Mouse (Mus musculus): ENCODE measurements at regions not wholly inside any gene's neighbourhood (a gene's known extent, or its start where the extent isn't known, plus 50 kb on each side); places are given as distances from the start of the nearest gene placed in this dataset.

- WGBS = 72% methylated on average over 3 of the region's 3 CpGs
- Histone ChIP-seq H3K9me3 (ENCODE audit: low read length) (no peaks in the 10 kb centered on the region), H3K36me3 (ENCODE audit: insufficient read depth, low read length) (no peaks in the 10 kb centered on the region), H3K4me3 (ENCODE audit: low read depth, low read length) (no peak overlapping the region), H3K4me1 (ENCODE audit: insufficient read depth, low read depth, low read length) (no peaks in the 10 kb centered on the region), H3K27ac (ENCODE audit: low read length) (no peak overlapping the region), H3K27me3 (replicated peaks; ENCODE audit: insufficient read depth, low read length) (no peaks in the 10 kb centered on the region), H3K9ac (replicated peaks; ENCODE audit: low read depth) (no peak overlapping the region), H3K4me2 (replicated peaks; ENCODE audit: low read depth, low read length) (no peak overlapping the region)
- TF ChIP-seq EP300 (IDR thresholded peaks at IDR 0.05) = no peak
- TF ChIP-seq CTCF (IDR thresholded peaks at IDR 0.05) = no peak
- no peak for ATAC-seq
- DNase-seq (ENCODE audit: low spot score) = no peak
Observed at GRCm38 (mm10) chr1:92724135-92724534, 75.5 kb upstream of the Otos start.

GRCm38 (mm10) chr1:92720567-92720966, 71.9 kb upstream of the Otos start:
- DNase-seq (ENCODE audit: low spot score) (no peak), ATAC-seq (no peak)
- no peak overlapping the region for H3K27ac ChIP-seq (ENCODE audit: low read length)
- H3K36me3 ChIP-seq (ENCODE audit: insufficient read depth, low read length) = no peaks in the 10 kb centered on the region
- no peaks in the 10 kb centered on the region for H3K4me1 ChIP-seq (ENCODE audit: insufficient read depth, low read depth, low read length)
- H3K4me3 ChIP-seq (ENCODE audit: low read depth, low read length) = no peak overlapping the region
- TF ChIP-seq CTCF (IDR thresholded peaks at IDR 0.05) = no peak
- no peak for TF ChIP-seq EP300 (IDR thresholded peaks at IDR 0.05)
- H3K27me3 ChIP-seq (replicated peaks; ENCODE audit: insufficient read depth, low read length) = no peaks in the 10 kb centered on the region
- no peak overlapping the region for H3K4me2 ChIP-seq (replicated peaks; ENCODE audit: low read depth, low read length)
- H3K9me3 ChIP-seq (ENCODE audit: low read length) = no peaks in the 10 kb centered on the region
- WGBS = 69% methylated on average over 10 of the region's 10 CpGs
- no peak overlapping the region for H3K9ac ChIP-seq (replicated peaks; ENCODE audit: low read depth)

GRCm38 (mm10) chr1:92719864-92720263, 71.2 kb upstream of the Otos start:
- DNase-seq (ENCODE audit: low spot score) = no peak
- no peaks in the 10 kb centered on the region for H3K9me3 ChIP-seq (ENCODE audit: low read length)
- H3K36me3 ChIP-seq (ENCODE audit: insufficient read depth, low read length) = no peaks in the 10 kb centered on the region
- TF ChIP-seq EP300 (IDR thresholded peaks at IDR 0.05) (no peak), CTCF (IDR thresholded peaks at IDR 0.05) (no peak)
- 96% methylated on average over 6 of the region's 6 CpGs for WGBS
- H3K27ac ChIP-seq (ENCODE audit: low read length) = no peak overlapping the region
- H3K4me3 ChIP-seq (ENCODE audit: low read depth, low read length) = no peak overlapping the region
- H3K27me3 ChIP-seq (replicated peaks; ENCODE audit: insufficient read depth, low read length) = no peaks in the 10 kb centered on the region
- no peak for ATAC-seq
- H3K4me1 ChIP-seq (ENCODE audit: insufficient read depth, low read depth, low read length) = no peaks in the 10 kb centered on the region
- no peak overlapping the region for H3K4me2 ChIP-seq (replicated peaks; ENCODE audit: low read depth, low read length)
- H3K9ac ChIP-seq (replicated peaks; ENCODE audit: low read depth) = no peak overlapping the region

GRCm38 (mm10) chr1:92718108-92718507, 69.5 kb upstream of the Otos start:
- no peak for DNase-seq (ENCODE audit: low spot score)
- no peak overlapping the region for H3K27ac ChIP-seq (ENCODE audit: low read length)
- H3K4me2 ChIP-seq (replicated peaks; ENCODE audit: low read depth, low read length) = no peak overlapping the region
- H3K4me1 ChIP-seq (ENCODE audit: insufficient read depth, low read depth, low read length) = no peaks in the 10 kb centered on the region
- no peak overlapping the region for H3K9ac ChIP-seq (replicated peaks; ENCODE audit: low read depth)
- WGBS = 58% methylated on average over 4 of the region's 4 CpGs
- no peaks in the 10 kb centered on the region for H3K27me3 ChIP-seq (replicated peaks; ENCODE audit: insufficient read depth, low read length)
- ATAC-seq = no peak
- no peaks in the 10 kb centered on the region for H3K9me3 ChIP-seq (ENCODE audit: low read length)
- TF ChIP-seq EP300 (IDR thresholded peaks at IDR 0.05) (no peak), CTCF (IDR thresholded peaks at IDR 0.05) (no peak)
- no peak overlapping the region for H3K4me3 ChIP-seq (ENCODE audit: low read depth, low read length)
- no peaks in the 10 kb centered on the region for H3K36me3 ChIP-seq (ENCODE audit: insufficient read depth, low read length)

- Histone ChIP-seq H3K9ac (replicated peaks; ENCODE audit: low read depth) (no peak overlapping the region), H3K9me3 (ENCODE audit: low read length) (no peaks in the 10 kb centered on the region), H3K27me3 (replicated peaks; ENCODE audit: insufficient read depth, low read length) (no peaks in the 10 kb centered on the region), H3K4me3 (ENCODE audit: low read depth, low read length) (no peak overlapping the region), H3K36me3 (ENCODE audit: insufficient read depth, low read length) (no peaks in the 10 kb centered on the region), H3K4me2 (replicated peaks; ENCODE audit: low read depth, low read length) (no peak overlapping the region), H3K27ac (ENCODE audit: low read length) (no peak overlapping the region), H3K4me1 (ENCODE audit: insufficient read depth, low read depth, low read length) (no peaks in the 10 kb centered on the region)
- 59% methylated on average over 9 of the region's 9 CpGs for WGBS
- no peak for ATAC-seq
- DNase-seq (ENCODE audit: low spot score) = no peak
- TF ChIP-seq CTCF (IDR thresholded peaks at IDR 0.05) (no peak), EP300 (IDR thresholded peaks at IDR 0.05) (no peak)
Observed at GRCm38 (mm10) chr1:92714725-92715324, 66.2 kb upstream of the Otos start.

- Histone ChIP-seq H3K36me3 (ENCODE audit: insufficient read depth, low read length) (no peaks in the 10 kb centered on the region), H3K4me3 (ENCODE audit: low read depth, low read length) (no peak overlapping the region), H3K4me1 (ENCODE audit: insufficient read depth, low read depth, low read length) (no peaks in the 10 kb centered on the region), H3K4me2 (replicated peaks; ENCODE audit: low read depth, low read length) (no peak overlapping the region), H3K27me3 (replicated peaks; ENCODE audit: insufficient read depth, low read length) (no peaks in the 10 kb centered on the region), H3K9ac (replicated peaks; ENCODE audit: low read depth) (no peak overlapping the region), H3K9me3 (ENCODE audit: low read length) (no peaks in the 10 kb centered on the region), H3K27ac (ENCODE audit: low read length) (no peak overlapping the region)
- WGBS = 74% methylated on average over 8 of the region's 8 CpGs
- no peak for TF ChIP-seq CTCF (IDR thresholded peaks at IDR 0.05)
- no peak for TF ChIP-seq EP300 (IDR thresholded peaks at IDR 0.05)
- DNase-seq (ENCODE audit: low spot score) (no peak), ATAC-seq (no peak)
Observed at GRCm38 (mm10) chr1:92712366-92712765, 63.7 kb upstream of the Otos start.

- Histone ChIP-seq H3K27ac (ENCODE audit: low read length) (no peak overlapping the region), H3K27me3 (replicated peaks; ENCODE audit: insufficient read depth, low read length) (no peaks in the 10 kb centered on the region), H3K4me2 (replicated peaks; ENCODE audit: low read depth, low read length) (no peak overlapping the region), H3K36me3 (ENCODE audit: insufficient read depth, low read length) (no peaks in the 10 kb centered on the region), H3K4me1 (ENCODE audit: insufficient read depth, low read depth, low read length) (no peaks in the 10 kb centered on the region), H3K4me3 (ENCODE audit: low read depth, low read length) (no peak overlapping the region), H3K9me3 (ENCODE audit: low read length) (no peaks in the 10 kb centered on the region), H3K9ac (replicated peaks; ENCODE audit: low read depth) (no peak overlapping the region)
- no peak for TF ChIP-seq CTCF (IDR thresholded peaks at IDR 0.05)
- no peak for TF ChIP-seq EP300 (IDR thresholded peaks at IDR 0.05)
- ATAC-seq (no peak), DNase-seq (ENCODE audit: low spot score) (no peak)
- WGBS = 84% methylated on average over 2 of the region's 2 CpGs
Observed at GRCm38 (mm10) chr1:92710321-92710839, 61.7 kb upstream of the Otos start.

Measured in lung, postnatal 0 days (tissue).